Mouse (Mus musculus) 3134 (cell line): ENCODE measurements around the gene Brd1.

Experiments used
- DNase-seq: peaks from one replicate; pipeline ENCODE4 v3.0.0-alpha.2; 2011; ENCODE audit warnings: low spot score; ENCODE audit not compliant: insufficient read length; ENCODE audit errors: extremely low read depth

Gene Brd1

GRCm38 (mm10) chr15:88692720-88693119, 41.3 kb downstream of the Brd1 start:
- DNase-seq, result no peak

- no peak for DNase-seq
Measured at GRCm38 (mm10) chr15:88691129-88691528, 42.9 kb downstream of the Brd1 start.

GRCm38 (mm10) chr15:88688120-88688519, 45.9 kb downstream of the Brd1 start:
- DNase-seq, result no peak

DNA sequence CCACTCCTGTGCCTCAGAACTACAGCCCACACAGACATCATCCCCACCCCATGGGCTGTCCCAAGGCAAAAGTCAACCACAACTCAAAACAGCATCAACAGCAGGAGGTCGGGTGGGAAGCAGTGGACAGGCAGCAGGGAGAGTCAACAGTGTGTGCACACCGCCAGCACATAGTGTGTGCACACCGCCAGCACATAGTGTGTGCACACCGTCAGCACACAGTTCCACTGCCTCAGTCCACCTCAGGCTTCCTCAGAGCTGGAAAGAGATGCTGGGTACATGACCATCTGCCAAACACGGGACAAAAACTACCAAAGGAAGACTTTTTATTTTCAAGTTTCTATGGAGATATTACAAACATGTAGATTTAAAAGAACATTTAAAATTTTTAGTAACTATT, 47.3 kb downstream of the Brd1 start:
- DNase-seq, result no peak

DNA sequence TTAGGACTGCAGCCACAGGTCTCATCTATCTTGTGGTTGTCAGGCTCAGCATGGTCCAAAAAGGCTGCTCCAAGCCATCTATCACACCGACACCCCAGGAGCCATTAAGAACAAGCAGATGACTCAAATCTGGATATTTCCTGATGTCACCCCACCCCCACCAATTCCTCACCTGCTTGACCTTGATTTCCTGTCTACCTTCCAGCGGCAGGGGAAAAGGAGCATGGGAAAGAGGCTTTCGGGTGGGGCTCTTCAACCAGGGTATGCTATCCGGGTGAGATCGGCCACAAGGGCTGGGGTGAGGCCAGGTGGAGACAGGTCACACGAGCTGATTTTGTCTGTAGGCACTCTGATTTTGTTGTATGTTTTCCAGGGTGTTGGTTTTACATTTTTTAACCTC, 50.0 kb downstream of the Brd1 start:
- no peak for DNase-seq

- DNase-seq, result no peak
Measured at GRCm38 (mm10) chr15:88680931-88681330, 53.1 kb downstream of the Brd1 start.

DNA sequence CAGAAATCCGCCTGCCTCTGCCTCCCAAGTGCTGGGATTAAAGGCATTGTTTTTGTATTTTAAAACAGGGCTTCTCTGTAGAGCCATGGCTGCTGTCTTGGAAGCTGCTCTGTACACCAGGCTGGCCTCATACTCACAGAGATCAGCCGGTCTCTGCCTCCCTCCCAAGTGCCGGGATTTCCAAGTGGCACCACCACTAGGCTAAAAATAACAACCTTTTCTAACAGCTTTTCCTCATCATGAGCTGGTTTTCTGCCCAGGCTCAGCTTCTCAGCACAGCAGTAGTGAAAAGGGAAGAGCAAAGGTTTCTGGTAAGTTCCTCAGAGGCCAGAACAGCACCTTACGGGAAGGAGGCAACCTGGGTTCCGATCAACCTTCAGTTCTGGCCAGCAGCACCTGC, 56.5 kb downstream of the Brd1 start:
- no peak for DNase-seq

GRCm38 (mm10) chr15:88675998-88676397, 58.0 kb downstream of the Brd1 start:
- DNase-seq, result no peak

DNA sequence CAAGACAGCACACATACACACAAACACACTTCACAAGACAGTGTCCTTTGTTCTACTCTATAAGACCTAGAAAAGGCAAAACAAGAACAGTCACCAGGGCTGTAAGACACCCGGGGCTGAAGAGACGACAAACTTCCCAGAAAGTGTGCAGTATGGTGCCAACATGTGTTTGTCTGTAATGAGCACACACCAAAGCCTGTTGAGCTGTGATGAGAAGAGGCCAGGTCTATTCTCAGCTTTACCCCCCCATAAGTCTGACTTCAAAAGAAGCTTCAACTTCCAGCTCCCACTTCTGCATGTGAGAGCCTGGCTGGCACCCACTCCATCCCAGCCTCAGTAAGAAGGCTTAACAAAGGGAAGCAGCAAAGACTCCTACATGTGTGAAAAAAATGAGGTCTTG, 65.3 kb downstream of the Brd1 start:
- DNase-seq, result no peak

GRCm38 (mm10) chr15:88667653-88668052, 66.4 kb downstream of the Brd1 start:
- DNase-seq, result no peak

- DNase-seq, result no peak
Measured at GRCm38 (mm10) chr15:88665846-88666245, 68.2 kb downstream of the Brd1 start.

DNA sequence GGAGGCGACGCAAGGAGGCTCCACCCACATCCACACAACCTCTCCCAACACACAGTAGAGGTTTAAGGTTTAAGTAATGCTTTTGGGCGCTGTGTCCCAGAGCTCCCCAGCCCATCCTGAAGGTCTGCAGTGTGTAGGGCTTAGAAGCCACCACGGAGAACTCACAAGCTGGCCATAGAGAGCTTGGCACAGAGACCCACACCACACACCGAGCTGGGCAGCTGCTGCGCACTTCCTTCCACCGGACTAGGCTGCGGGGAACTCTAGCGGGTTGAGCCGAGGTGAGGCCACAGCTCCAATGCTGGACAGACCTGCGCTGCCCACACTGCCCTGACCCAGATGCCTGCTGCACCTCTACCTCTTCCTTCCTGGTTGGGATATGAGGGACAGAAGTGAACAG, 71.0 kb downstream of the Brd1 start:
- no peak for DNase-seq

DNA sequence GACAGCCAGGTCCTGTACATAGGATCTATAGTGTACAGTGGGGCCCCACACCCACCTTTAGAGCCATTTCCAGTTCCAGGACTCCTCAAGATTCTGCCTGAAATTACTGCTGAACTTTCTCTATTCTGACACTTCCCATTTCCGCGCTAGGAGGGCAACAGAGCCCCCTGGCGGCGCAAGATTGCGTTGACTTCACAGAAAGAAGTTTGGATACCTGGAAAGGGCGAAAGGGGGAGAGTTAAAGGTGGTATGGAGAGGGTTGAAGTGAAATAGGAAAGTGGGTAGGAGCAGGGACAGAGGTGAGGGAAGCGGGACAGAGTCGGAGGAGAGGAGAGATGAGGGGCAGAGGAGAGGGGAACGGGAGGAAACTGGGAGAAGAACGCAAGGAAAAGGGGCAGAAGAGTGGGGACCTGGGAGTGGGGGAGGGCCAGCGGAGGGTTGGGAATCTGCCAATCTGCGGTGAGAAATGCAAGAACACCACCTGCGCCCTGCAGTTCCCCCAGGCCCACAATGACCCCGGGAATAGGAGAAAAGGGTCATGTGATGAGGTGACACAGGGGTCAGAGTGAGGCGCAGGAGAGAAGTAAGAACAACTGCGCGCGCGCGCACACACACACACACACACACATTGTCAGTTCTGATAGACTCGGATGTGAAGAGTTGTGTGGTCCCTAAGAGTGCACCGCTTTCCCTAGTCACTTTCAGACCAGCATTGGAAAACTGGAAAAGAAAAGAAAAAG, 71.8 kb downstream of the Brd1 start:
- no peak for DNase-seq

- no peak for DNase-seq
Measured at GRCm38 (mm10) chr15:88661654-88662053, 72.4 kb downstream of the Brd1 start.

DNA sequence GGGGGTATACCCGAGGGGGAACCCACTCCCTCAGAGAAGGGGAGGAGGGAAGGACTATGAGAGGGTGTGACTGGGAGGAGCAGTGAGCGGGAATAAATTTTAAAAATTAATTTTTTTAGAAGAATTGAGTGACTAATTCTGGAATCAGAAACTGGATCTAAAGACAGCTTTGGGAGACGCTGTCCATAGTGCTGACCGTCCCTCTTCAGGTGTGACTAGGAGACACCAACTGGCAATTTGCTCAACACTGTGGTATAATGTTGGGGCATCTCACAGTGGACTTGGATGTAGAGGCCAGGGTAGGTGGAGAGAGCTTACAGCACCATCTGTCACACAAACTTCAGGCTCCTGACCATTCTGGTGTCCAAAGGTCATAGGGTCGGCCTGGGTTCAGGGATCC, 82.0 kb downstream of the Brd1 start:
- no peak for DNase-seq

DNA sequence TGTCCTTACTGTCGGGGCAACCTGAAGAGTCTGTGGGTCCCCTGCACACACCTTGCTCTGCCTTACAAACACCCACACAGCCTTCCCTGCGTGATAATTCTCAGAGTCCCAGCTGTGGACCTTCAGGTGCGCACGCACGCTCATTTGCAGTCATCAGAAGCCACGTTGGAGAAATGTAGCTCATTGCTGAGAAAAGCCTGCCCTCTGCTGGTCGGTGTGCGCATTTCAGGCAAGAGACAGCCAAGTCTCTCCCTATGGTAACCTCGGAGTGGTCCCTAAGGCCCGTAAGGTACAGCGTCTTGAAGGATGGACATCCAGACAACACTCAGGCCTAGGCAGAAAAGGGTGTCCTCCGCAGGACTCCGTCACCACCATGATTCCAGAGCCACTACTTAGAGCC, 83.0 kb downstream of the Brd1 start:
- no peak for DNase-seq
